Mouse (Mus musculus): ENCODE measurements around the gene Ptprt.

DNA sequence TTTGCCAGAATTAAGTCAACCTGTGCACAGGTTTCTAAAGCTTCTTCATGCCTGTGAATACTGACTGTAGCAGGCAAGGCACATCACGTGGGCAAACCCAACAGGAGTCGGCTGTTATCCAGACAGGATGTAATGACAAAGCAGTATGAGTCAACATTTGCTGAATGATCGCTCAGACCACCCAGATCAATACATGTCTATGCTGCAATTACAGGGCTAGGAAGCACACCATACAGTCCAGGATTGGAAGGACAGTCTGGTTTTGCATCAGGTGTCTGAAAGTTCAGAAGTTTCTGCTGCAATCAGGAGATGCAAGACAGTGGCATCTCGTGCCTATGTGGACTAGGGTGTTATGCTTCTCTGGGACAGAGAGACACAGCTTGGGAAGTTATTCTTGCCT is 716.3 kb downstream of the Ptprt start:
- TF ChIP-seq CTCF (conservative IDR thresholded peaks at IDR 0.05; ENCODE audit: insufficient read depth, insufficient read length, low read depth, low read length) (no peak), POLR2A (IDR thresholded peaks at IDR 0.05; ENCODE audit: low read depth, low read length) (no peak)

Measured in kidney, adult 2 months (tissue).